Mouse (Mus musculus): ENCODE measurements around the gene Trim41.

DNA sequence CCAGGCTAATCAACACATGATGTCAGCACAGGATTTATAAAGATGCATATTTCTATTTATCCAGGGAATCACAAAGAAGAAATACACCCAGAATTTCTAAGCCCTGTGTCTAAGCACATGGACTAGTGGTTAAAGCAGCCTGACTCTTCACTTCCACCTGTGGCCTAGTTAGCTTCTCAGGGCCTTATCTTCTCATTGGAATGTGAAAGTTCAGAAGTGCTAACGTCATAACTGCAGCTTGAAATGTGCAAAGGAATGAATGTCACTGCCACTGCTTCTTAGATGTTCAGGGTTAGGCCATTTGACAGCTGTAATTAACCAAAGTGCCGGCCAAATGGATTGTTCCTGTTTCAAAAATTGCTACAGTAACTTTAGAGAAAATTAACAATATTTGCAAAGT, 13.1 kb upstream of the Trim41 start:
- TF ChIP-seq CTCF (IDR thresholded peaks at IDR 0.05; ENCODE audit: low read depth, low read length) (no peak), EP300 (IDR thresholded peaks at IDR 0.05; ENCODE audit: insufficient read depth, low read depth, low read length) (no peak)

Data from ES-Bruce4 (cell line).